Mouse (Mus musculus) adrenal gland, postnatal 4 days (tissue): ENCODE results near the gene Wdr62. TPM values are rescaled to one million over a fixed set of nuclear protein-coding genes. Genes with fewer than 3 reads are reported as not detected.
A peak's percentile ranks its signal among the peaks of the same experiment; 100 is the strongest.
"Not testable (repeated sequence)": the region's sequence is repeated elsewhere in the genome, so short reads cannot be mapped to it uniquely, and the experiment has no call there.

Source experiments
- DNase-seq, 2 experiments: peaks; one replicate each; pipeline ENCODE4 v3.0.0; 2021 to 2022; ENCODE audit warnings: low spot score in 2 of 2, mixed read lengths in 2 of 2
- total RNA-seq, 2 experiments: library from RNA; stranded (reverse); gene quantifications; 2 replicates each; pipeline ENCODE4 v1.2.3; 2021

Wdr62 gene
- total RNA-seq, 2 experiments from 2014 or later, result 12.1 to 13.5 TPM

DNA sequence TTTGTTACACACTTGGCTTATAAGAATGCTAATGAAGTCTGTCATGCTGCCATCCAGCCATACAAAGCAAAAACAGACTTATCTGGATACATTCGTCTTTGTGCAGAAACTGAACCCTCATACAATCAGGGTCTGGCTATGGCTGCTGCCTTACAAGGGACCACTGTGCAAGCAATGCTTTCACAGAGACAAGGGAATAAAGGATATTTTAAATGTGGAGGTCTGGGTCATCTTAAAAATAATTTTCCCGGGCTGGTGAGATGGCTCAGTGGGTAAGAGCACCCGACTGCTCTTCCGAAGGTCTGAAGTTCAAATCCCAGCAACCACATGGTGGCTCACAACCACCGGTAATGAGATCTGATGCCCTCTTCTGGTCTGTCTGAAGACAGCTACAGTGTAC lies 73.9 kb downstream of the Wdr62 start:
- not testable (repeated sequence) for DNase-seq

DNA sequence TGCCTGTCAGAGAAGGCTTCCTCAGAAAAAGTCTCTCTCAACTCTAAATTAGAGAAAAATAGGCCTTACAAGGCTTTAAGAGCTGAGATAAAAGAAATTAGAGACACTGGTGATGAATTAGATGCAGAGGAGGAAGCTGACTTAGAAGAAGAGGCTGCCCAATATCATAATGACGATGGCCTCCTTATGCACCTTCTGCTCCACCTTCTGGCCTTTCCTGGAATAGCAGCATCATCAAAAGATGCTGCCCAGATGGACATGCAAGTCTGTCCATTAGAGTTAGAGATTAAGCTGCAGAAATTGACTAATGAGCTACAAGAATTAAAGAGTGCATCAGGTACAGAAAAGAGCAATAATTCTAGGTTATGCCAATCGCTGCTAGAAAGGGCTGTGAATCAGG lies 74.8 kb downstream of the Wdr62 start:
- DNase-seq, result no peak

DNA sequence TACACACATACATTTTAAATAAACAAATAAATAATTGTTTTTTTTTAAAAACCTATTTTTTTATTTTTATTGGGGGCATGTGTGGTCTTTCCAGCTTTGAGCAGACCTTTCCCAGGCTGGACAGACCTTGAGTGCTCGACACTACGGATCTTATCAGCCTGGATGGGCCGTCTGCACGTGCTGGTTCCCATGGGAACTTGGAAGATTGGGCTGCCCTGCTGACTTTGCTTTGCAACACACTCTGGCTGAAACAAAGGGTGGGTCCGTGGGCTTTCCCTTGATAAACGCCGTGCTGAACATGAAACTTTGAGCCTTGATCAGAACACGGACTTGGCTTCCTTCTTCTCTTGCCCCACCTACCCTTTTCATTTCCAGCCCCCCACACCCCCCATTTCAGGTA lies 75.8 kb downstream of the Wdr62 start:
- DNase-seq, result no peak

DNA sequence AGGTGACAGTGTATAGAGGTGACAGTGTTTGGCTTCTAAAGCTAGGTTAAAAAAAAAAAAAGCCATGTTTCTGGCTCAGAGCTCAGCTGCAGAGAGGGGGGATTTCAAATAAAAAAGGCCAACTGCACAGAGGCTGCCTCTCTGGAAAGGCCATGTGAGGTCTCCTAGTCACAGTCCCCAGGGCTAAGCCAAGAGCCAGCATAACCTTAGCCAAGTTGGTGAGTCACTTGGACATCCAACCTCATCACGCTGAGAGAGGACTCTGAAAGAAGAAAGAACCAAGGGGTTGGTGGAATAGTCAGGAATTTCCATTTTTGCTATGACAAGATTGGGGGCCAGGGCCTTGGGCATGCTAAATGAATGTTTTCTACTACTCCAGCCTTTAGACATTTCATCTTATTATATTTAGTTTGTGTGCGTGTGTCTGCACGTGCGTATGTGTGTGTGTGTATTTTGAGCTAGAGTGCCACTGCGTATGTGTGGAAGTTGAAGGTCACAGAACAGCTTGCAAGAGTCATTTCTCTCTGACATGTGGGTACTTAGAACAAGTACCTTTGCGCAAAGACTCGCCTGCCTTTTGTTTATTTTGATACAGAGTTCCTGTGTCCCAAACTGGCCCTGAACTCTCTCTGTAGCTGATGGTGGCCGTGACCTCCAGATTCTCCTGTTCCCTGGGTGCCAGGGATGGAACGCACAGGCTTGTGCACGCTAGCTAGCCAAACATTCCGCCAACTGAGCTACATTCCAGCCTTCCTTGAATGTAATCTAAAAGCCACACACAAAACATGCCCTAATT lies 77.1 kb downstream of the Wdr62 start:
- DNase-seq, result no peak

DNA sequence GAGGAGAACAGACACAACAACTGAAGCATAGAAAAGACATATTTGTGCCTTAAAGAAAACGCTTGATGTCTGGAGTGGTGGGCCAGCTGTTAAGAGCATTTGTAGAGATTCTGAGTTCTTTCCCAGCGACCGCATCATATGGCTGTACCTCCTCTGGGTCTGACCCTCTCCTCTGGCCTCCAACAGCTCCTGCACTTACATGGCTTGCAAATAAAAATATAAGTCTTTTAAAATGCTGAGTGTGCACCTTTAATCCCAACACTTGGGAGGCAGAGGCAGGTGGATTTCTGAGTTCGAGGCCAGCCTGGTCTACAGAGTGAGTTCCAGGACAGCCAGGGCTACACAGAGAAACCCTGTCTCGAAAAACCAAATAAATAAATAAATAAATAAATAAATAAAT lies 79.6 kb downstream of the Wdr62 start:
- not testable (repeated sequence) for DNase-seq

DNA sequence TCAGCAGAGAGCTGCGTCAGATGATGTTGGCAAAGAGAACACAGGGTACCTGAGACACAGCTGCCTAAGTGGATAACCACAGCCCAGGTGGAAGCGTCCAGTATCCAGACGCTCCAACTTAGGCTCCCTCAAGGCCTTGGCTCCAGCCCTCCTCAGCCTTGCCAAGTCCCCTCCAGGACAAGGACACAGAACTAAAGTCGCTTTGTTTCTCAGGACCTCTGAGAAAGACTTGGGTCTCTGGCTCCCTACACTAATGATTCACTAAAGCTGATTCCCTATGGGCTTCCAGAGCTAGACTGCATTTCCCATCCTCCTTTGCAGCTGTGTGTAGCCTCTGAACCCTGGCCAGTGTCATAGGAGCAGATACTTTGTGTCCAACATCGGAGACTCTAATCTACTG lies 80.0 kb downstream of the Wdr62 start:
- DNase-seq, result no peak

DNA sequence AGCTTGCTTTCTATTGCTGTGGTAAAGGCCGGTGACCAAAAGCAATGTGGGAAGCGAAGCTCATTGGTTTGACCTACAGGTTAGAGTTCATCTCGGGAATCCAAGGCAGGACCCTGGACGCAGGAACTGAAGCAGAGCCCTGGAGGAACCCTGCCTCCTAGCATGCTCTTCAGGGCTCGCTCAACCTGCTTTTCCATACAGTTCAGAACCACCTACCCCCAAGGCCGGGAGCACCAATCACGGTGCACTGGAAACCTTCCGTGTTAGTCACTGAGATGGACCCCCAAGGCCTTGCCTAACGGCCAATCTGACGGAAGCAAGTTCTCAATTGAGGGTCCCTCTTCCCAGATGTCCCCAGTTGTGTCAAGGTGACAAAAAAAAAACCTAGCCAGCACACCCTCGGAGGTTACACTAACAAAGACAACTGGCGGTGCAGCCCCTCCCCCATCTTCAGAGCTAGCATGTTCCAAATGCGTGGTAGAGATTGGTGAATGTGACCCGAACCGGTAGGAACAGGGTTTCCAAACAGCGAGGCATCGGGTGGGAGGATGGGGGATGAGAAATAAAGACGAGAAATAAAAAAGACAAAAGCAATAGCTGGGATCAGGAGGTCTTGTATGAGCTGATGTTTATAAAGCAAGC lies 80.6 kb downstream of the Wdr62 start:
- no peak for DNase-seq

DNA sequence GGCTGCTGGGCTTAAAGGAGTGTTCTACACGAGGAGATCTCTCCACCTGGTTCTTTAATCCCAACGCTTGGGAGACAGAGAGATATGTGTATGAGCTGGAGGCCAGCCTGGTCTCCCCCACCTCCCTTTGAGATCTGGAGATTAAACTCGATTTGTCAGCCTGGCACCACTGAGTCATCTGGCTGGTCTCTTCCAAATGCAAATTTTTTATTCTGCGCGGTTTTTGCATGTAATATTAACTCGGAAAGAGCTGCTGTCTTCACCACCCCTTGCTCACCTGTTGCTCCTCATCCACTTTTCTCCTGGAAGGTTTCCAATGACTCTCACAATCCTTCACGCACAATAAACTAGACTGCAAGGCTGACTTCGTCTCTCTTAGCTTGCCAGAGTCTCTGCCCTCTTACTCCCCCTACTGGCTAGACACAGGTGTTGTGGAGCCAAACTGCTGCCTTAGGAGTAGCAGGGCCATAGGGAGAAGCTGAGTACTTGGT lies 81.7 kb downstream of the Wdr62 start, which contains the start of gene Capns1:
Gene Capns1 (minus strand): TSS at position 331 of the 491 bp plus-strand sequence.
- no peak for DNase-seq

DNA sequence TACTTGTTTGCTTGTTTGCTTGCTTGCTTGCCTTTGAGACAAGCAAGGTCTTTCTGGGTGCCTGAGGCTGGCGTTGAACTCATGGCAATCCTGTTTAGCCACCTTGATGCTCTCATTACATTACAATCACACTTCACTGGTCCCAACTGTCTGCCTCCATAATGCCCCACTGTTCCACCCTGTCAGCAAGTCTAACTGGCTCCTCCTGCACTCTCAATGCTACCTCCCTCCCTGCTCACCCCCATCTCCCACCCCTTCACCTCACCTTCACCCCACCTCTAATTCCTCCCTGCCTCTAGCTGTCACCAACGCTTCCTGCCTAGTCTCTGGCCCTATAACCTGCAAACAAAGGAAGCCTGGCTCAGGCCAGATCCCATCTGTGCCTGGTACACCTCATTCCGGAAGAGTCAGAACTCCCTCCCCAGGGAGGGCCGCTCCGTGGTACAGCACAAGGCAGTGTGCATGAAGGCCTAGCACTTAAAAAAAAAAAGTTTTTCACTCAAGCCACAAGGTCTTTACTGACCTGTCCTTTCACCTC lies 82.6 kb downstream of the Wdr62 start:
- no peak for DNase-seq

DNA sequence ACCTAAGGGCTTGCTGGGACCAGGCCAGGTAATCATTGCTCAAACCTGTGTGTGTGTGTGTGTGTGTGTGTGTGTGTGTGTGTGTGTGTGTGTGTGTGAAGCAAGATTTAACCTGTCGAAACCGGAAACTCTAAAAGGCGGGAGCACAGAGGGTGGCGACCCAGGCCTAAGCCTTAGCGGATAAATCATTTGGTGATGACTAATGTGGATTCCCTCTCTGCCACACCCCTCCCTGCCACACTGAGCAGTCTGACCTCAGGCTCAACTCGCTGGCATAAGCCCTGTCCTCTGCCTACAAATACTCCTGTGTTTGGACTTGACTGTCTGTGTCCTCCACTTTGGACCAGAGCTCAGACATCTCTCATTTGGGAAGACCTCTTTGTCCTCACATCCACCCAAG lies 84.0 kb downstream of the Wdr62 start:
- DNase-seq, result no peak

DNA sequence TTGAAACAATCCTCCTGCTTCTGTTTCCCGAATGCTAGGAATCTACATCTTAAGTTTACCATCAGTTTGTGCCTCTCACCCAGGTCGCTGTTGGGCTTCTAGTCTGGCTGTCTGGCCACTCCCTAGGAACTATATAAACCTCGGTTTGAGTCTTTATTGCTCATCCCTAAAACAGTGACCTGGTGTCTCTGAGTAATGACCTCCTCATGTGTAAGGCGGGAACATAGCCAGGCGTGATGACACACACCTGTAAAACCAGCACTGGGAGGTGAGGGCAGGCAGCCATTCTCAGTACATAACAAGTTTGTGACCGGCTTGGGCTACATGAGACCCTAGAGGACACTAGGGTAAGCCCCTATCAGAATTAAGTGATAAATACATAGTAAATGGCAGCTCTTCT lies 84.8 kb downstream of the Wdr62 start:
- no peak for DNase-seq

DNA sequence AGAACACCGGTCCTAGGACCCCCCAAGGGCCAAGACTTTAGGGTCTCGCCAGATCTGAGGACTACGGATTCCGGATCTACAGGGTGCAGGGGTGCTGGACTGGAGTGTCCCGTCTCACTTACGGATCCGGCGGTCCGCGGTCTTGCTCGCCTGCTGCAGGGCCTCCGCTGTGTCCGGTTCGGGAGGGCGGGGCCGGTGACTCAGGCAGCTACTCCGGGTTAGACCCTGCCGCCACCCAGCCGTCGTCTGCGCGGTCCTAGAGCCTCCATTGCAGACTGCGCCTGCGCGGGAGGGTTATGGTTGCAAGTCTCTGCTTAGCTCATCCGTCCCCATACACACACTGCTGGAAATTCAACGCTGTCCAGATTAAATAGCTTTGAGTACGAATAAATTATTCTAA lies 85.3 kb downstream of the Wdr62 start:
- DNase-seq, result peak; percentile 86 to 94

DNA sequence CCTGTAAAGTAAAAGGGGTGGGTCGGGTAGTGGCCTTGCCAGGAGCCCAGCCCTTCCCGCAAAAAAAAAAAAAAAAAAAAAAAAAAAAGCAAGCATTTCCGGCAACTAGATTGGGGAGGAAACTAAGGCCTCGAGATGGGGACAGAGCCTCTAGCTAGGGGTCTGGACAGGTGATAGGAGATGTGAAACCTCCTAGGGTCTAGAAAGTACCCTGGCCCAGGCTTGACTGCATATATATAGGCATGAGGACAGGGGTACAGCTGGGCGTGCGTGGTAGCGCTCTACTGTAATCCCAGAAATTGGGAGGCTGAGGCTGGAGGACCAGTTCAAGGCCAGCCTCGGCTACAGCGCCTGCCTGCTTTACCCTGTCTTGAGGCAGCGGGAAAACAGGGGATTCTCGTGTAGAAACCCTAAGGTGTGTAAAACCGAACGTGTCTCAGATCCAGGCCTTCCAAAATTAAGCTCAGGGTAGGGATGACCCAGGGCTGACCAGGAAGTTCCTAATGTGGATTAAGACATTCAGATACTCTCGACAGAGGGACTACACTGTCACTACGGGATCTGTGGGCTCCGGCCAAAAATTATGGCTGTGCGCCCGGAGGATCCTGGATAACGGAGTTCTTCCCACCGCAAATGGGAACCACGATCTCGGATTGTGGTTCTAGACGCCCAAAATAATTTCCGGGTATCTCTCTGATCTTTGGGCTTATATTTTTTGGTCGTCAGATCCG lies 86.0 kb downstream of the Wdr62 start:
- DNase-seq, result no peak

DNA sequence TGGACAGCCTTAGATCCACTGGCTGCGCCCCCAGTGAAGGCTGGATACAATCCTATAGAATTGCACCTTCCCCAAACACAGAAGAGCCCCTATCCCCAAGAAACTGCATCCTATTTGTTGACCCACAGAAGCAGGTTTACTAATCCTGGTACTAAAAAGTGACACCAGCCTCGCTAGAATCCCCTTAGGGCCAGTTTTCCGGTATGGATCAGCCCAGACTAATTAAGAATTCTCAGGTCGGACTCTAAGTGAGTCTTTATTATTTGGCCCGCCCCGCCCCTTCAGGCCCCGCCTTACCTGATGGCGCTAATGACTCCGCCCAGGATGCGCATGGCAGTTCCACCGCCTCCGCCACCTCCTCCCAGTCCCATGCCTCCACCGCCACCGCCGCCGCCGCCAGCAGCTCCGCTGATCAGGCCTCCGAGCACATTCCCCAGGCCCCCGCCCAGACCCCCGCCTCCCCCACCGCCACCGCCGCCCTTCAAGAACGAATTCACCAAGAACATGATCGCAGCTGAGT lies 86.6 kb downstream of the Wdr62 start:
- peak in 1 of 2 experiments; percentile 64 for DNase-seq

DNA sequence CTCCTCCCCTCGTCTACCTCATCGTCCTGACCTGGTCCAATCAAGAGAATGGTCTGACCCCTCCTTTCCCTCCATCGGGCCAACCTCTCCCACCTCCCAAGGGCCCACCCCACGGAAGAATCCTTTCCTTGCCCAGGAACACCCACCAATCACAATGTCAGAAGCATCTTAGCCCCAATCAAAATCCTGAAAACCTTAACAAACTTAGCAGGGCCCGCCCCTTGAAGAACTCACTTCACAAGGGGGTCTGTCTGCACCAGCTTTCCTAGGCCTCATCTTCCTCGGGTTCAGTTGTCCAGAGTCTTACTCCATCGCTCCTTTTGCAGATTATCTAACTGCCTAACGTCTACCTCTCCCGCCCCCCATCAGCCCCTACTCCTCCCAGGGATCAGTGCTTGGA lies 87.2 kb downstream of the Wdr62 start:
- no peak for DNase-seq

DNA sequence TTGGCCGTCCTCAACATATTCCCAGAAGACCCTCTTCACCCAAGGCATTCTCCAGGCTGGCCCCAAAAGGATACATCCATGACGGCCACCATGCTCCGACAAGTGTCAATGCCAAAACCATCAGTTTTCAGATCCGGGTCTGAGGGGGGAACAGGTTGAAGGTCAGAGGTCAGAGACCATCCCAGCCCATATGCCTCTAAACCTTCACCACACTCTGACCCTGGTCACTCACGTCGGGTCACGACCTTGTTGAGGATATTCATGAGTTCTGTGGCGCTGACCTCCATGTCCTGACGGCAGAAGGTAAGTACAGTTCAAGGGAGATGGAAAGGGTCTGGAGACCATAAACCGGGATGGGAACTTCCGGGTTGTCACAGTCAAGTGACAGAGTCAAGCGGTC lies 88.1 kb downstream of the Wdr62 start:
- no peak for DNase-seq

Other genes with a start within 250 kb of the Wdr62 start
- gene Zfp14, start 229.0 kb downstream of the Wdr62 start, total RNA-seq, result 1 to 10 TPM; 3.5 to 4.1 TPM
- 1 to 10 TPM; 1.4 to 2.3 TPM for gene Zfp82, start 207.5 kb downstream of the Wdr62 start, total RNA-seq
- not detected for gene Gm26920, start 190.0 kb downstream of the Wdr62 start, total RNA-seq
- gene Zfp566, start 189.9 kb downstream of the Wdr62 start, total RNA-seq, result 1 to 10 TPM; 6.1 to 7.0 TPM
- 10 to 100 TPM; 50.7 to 52.1 TPM for gene Zfp260, start 185.6 kb downstream of the Wdr62 start, total RNA-seq
- gene Zfp382, start 158.5 kb downstream of the Wdr62 start, total RNA-seq, result 10 to 100 TPM in 1 of 2 experiments, 1 to 10 TPM in 1; 8.0 to 10.2 TPM
- 10 to 100 TPM; 77.4 to 83.3 TPM for gene Zfp146, start 110.7 kb downstream of the Wdr62 start, total RNA-seq
- gene Cox7a1, start 96.3 kb downstream of the Wdr62 start, total RNA-seq, result 100 to 1,000 TPM; 176 to 250 TPM
- gene Capns1, start 81.6 kb downstream of the Wdr62 start, total RNA-seq, result 100 to 1,000 TPM; 418 to 431 TPM
- gene Polr2i, start 48.5 kb downstream of the Wdr62 start, total RNA-seq, result 10 to 100 TPM; 82.1 to 84.3 TPM
- 10 to 100 TPM; 84.3 to 85.1 TPM for gene Tbcb, start 48.1 kb downstream of the Wdr62 start, total RNA-seq
- gene Ovol3, start 44.7 kb downstream of the Wdr62 start, total RNA-seq, result not detected
- under 1 TPM; 0.54 to 0.70 TPM for gene Thap8, start 325 bp downstream of the Wdr62 start, total RNA-seq
- 10 to 100 TPM; 50.8 to 59.8 TPM for gene Clip3, start 11.3 kb upstream of the Wdr62 start, total RNA-seq
- gene Alkbh6, start 28.3 kb upstream of the Wdr62 start, total RNA-seq, result 10 to 100 TPM; 58.1 to 59.4 TPM
- gene Syne4, start 34.4 kb upstream of the Wdr62 start, total RNA-seq, result 10 to 100 TPM; 40.1 to 60.6 TPM
- 1 to 10 TPM; 1.4 to 1.7 TPM for gene E130208F15Rik, start 41.3 kb upstream of the Wdr62 start, total RNA-seq
- gene Sdhaf1, start 43.5 kb upstream of the Wdr62 start, total RNA-seq, result 10 to 100 TPM; 12.4 to 15.0 TPM
- gene Lrfn3, start 82.4 kb upstream of the Wdr62 start, total RNA-seq, result 10 to 100 TPM; 18.7 to 19.5 TPM
- gene Tyrobp, start 133.3 kb upstream of the Wdr62 start, total RNA-seq, result 10 to 100 TPM; 26.6 to 40.2 TPM
- gene Hcst, start 139.4 kb upstream of the Wdr62 start, total RNA-seq, result 1 to 10 TPM; 1.6 to 2.2 TPM
- gene Nfkbid, start 141.3 kb upstream of the Wdr62 start, total RNA-seq, result 1 to 10 TPM; 2.1 to 2.3 TPM
- 10 to 100 TPM; 49.5 to 59.1 TPM for gene Aplp1, start 165.1 kb upstream of the Wdr62 start, total RNA-seq
- 1 to 10 TPM in 1 of 2 experiments, under 1 TPM in 1; 0.14 to 1.3 TPM for gene Kirrel2, start 177.3 kb upstream of the Wdr62 start, total RNA-seq
- gene Nphs1, start 177.9 kb upstream of the Wdr62 start, total RNA-seq, result 1 to 10 TPM in 1 of 2 experiments, under 1 TPM in 1; 0.08 to 7.1 TPM
- gene Prodh2, start 213.2 kb upstream of the Wdr62 start, total RNA-seq, result 10 to 100 TPM; 11.6 to 24.9 TPM